Mouse (Mus musculus) megakaryocyte, embryonic 14.5 days (primary cell): ENCODE data around the gene Dync2li1.

Experiments used
- FLI1 ChIP-seq: IDR thresholded peaks from 2 replicates; pipeline ENCODE4 v1.6.1; 2012; ENCODE audit warnings: low read length, inconsistent platforms, mixed read lengths
- GATA1 ChIP-seq: IDR thresholded peaks from 3 replicates; pipeline ENCODE4 v1.6.1; 2012; ENCODE audit warnings: mixed read lengths, low read length, inconsistent platforms, borderline replicate concordance

- TF ChIP-seq FLI1 (no peak), GATA1 (no peak)
Observed at GRCm38 (mm10) chr17:84615811-84616210, 10.5 kb upstream of the Dync2li1 start.
